Mouse (Mus musculus) heart, embryonic 12.5 days (tissue): Measurements from ENCODE around the gene Msh4. TPM values are rescaled to one million over a fixed set of nuclear protein-coding genes. Genes with fewer than 3 reads are reported as not detected.
"Not testable (repeated sequence)": the region's sequence is repeated elsewhere in the genome, so short reads cannot be mapped to it uniquely, and the experiment has no call there.

Source experiments
- ATAC-seq: fragments of 200-750 bp; cut with Nextera tagmentation; 2 replicates; pipeline ENCODE4 v1.8.0; 2017; ENCODE audit warnings: moderate TSS enrichment, moderate library complexity; ENCODE audit not compliant: insufficient number of reproducible peaks, low FRiP score
- H3K27ac ChIP-seq: fragments of 300-500 bp; sonication (generic); 2 replicates; pipeline ENCODE4 v1.5.1; 2016; ENCODE audit warnings: mild to moderate bottlenecking, moderate library complexity; ENCODE audit not compliant: poor library complexity, severe bottlenecking
- H3K27me3 ChIP-seq: fragments of 300-500 bp; sonication (generic); replicated peaks from 2 replicates; pipeline ENCODE4 v1.6.1; 2016; ENCODE audit warnings: mild to moderate bottlenecking, moderate library complexity
- H3K36me3 ChIP-seq: fragments of 300-500 bp; sonication (generic); 2 replicates; pipeline ENCODE4 v1.6.1; 2016; ENCODE audit warnings: mild to moderate bottlenecking, moderate library complexity
- H3K4me1 ChIP-seq: fragments of 300-500 bp; sonication (generic); replicated peaks from 2 replicates; pipeline ENCODE4 v1.6.1; 2016; ENCODE audit warnings: mild to moderate bottlenecking
- H3K4me2 ChIP-seq: fragments of 300-500 bp; sonication (generic); 2 replicates; pipeline ENCODE4 v1.6.1; 2016; ENCODE audit warnings: mild to moderate bottlenecking, moderate library complexity
- H3K4me3 ChIP-seq: fragments of 300-500 bp; sonication (generic); 2 replicates; pipeline ENCODE4 v1.5.1; 2016; ENCODE audit warnings: mild to moderate bottlenecking
- H3K9ac ChIP-seq: fragments of 300-500 bp; sonication (generic); 2 replicates; pipeline ENCODE4 v1.6.1; 2016; ENCODE audit warnings: mild to moderate bottlenecking, moderate library complexity
- H3K9me3 ChIP-seq: fragments of 300-500 bp; sonication (generic); replicated peaks from 2 replicates; pipeline ENCODE4 v1.6.1; 2016; ENCODE audit warnings: mild to moderate bottlenecking, moderate library complexity
- WGBS: fragments of 180-500 bp; shearing (Covaris S2); methylation state at CpG from one replicate; pipeline ENCODE4 v1.1.7; 2016; 5-methylcytosine and 5-hydroxymethylcytosine counted together
- polyA plus RNA-seq: library from polyadenylated mRNA; unstranded; fragments of >200 nt; fragmentation: Nextera tagmentation; extraction: Ambion mirVana; gene quantifications from 2 replicates; pipeline ENCODE4 v1.2.1, GENCODE M21; 2016

Gene Msh4
- polyA plus RNA-seq, 1 experiment from 2014 or later = 0.05 TPM

DNA sequence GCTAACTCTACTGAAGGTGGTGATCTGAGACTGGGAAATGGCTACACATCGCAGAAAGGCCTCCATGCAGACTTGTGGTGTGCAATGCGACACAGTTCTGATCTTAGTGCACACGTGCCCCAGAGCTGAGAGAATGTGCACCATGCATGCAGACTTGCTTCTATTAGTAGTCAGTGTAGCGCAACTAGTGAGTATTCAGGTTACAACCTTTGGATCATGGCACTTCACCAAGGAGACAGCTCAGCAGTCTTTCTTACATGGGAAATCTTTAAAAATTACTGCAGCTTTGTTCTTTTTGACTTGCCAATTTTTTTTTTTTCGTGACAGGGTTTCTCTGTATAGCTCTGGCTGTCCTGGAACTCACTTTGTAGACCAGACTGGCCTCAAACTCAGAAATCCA, 34.5 kb downstream of the Msh4 start:
- Histone ChIP-seq H3K36me3 (no peaks in the 10 kb centered on the region), H3K27me3 (no peaks in the 10 kb centered on the region), H3K4me2 (no peak overlapping the region), H3K27ac (no peak overlapping the region), H3K9me3 (no peaks in the 10 kb centered on the region), H3K4me3 (no peak overlapping the region), H3K4me1 (no peaks in the 10 kb centered on the region), H3K9ac (no peak overlapping the region)
- WGBS = 79% methylated on average over 5 of the region's 5 CpGs
- no peak for ATAC-seq

DNA sequence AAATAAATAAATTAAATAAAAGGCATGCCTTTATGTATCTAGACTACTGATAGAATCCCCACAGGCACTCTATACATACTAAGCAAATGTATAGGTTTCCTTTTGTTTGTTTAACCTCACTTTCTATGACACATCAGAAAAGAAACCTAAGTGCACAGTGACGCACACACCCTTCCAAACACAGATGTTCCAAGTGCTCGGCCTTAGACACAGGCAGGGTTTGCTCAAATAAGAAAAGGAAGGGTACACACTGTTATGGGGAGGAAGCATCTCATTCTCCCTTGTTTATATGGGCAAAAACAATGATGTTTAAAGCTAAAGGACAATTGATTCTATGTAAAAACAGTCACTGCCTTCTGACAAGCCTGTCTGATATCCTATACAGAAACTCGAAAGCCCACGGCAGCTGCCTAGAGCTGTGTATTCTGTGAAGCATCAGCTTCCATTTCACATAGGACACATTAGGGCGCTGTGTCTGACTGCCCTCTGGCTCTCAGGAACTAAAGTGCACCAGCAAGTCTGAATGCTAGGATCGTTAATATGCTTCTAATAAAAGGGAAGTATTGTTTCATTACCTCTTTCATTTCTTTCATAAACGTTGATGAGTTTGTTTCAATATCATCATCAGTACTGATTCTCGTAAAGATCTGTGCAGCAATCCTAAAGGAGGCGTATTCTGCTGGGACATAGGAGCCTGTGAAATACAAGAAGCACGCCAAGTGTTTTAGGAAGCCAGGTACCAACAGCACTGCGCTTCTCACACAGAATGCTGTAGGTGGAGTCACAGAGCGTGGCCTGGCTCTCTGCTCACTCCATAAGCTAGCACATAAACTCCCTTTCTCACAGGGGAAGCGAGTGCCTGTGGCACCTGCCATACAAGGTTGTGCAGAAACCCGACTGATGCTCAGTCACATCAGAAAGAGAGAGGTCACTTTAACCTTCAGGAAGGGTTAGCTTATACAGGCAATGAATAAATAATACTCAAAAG, 38.5 kb downstream of the Msh4 start:
- H3K4me3 ChIP-seq = no peak overlapping the region
- H3K9ac ChIP-seq = no peak overlapping the region
- H3K27me3 ChIP-seq = no peaks in the 10 kb centered on the region
- H3K36me3 ChIP-seq = no peaks in the 10 kb centered on the region
- no peaks in the 10 kb centered on the region for H3K9me3 ChIP-seq
- H3K4me2 ChIP-seq = no peak overlapping the region
- ATAC-seq = no peak
- 73% methylated on average over 14 of the region's 14 CpGs for WGBS
- H3K27ac ChIP-seq = no peak overlapping the region
- H3K4me1 ChIP-seq = no peaks in the 10 kb centered on the region

DNA sequence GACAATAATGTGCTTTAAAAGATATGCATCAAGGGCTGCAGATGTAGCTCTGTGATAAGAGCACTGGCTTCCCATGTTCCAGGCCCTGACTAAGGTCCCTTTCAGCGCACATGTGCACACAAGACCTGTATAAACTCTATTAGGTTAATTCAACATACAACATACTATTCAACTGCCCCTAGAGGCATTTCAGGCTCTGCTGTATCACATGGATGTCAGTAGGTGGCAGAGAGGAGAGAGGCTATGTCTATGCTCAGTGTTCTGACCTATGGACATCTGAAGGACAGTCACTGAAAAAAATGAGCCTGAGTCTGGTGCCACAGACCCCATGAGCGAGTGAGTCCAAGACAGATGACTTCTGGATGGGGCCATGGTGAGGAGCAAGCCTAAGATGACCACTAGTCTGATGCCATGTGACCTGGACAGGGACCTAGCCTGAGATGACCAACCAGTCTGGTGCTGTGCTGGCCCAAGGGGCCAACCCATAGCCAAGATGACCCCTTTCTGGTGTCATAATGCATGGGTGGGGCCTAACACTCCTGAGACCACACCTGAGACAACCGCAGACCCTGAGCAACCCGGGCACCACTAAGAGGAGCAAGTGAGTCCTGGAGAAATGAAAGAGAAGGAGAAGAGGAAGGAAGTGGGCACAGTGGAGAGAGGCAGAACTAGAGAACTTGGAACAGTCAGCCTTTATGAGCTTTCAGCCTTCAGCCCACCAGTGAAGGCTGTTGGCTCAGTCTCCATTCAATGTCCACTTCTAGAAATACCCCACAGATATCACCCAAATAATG, 41.1 kb downstream of the Msh4 start:
- Histone ChIP-seq H3K4me2 (no peak overlapping the region), H3K4me3 (no peak overlapping the region), H3K36me3 (no peaks in the 10 kb centered on the region), H3K27ac (no peak overlapping the region), H3K4me1 (no peaks in the 10 kb centered on the region), H3K9me3 (no peaks in the 10 kb centered on the region), H3K27me3 (peaks cover 4% of the 10 kb centered on the region; the same call in 1 of the 2 replicates), H3K9ac (no peak overlapping the region)
- 73% methylated on average over 4 of the region's 4 CpGs for WGBS
- ATAC-seq = no peak

DNA sequence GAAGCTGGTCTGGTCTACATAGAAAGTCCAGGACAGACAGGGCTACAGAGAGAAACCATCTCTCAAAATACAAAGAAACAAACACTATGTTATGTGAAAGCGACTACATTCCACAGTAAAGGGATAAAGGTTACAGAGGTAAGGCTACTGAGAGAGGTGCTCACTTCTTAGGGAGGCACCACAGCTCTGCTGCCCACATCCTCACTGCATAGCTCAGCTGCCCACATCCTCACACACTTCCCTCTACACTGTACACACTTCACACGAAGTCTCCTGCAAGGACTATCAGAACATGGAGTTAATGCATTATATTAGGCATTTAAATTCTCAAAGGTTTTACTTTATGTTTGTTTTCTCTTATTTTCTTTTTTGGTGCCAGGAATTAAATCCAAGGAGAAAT, 42.1 kb downstream of the Msh4 start:
- Histone ChIP-seq H3K36me3 (no peaks in the 10 kb centered on the region), H3K9ac (no peak overlapping the region)
- no peak for ATAC-seq

DNA sequence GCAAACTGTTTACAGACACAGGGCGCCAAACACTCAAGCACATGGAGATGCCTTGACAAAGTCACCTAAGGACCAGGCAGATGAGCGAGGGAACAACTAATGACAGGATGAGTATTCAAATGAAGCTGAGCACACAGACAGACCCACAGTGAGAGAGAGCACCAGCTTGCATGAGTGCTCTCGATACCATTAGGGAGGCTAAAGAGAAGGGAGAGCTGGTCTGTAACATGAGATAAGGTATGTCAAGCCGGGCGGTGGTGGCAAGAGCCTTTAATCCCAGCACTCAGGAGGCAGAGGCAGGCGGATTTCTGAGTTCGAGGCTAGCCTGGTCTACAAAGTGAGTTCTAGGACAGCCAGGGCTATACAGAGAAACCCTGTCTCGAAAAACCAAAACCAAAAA, 45.5 kb downstream of the Msh4 start:
- H3K27me3 ChIP-seq = peaks cover 24% of the 10 kb centered on the region
- not testable (repeated sequence) for H3K4me2 ChIP-seq, H3K4me1 ChIP-seq, H3K9me3 ChIP-seq, H3K27ac ChIP-seq, H3K9ac ChIP-seq, H3K4me3 ChIP-seq, ATAC-seq, H3K36me3 ChIP-seq
- 76% methylated on average over 8 of the region's 8 CpGs for WGBS

More for the DNA sequence above, 42.1 kb downstream of the Msh4 start:
- 64% methylated on average over 2 of the region's 2 CpGs for WGBS
- no peak overlapping the region for H3K4me3 ChIP-seq
- H3K4me2 ChIP-seq = no peak overlapping the region
- no peaks in the 10 kb centered on the region for H3K4me1 ChIP-seq
- no peak overlapping the region for H3K27ac ChIP-seq
- peaks cover 14% of the 10 kb centered on the region for H3K27me3 ChIP-seq
- no peaks in the 10 kb centered on the region for H3K9me3 ChIP-seq

DNA sequence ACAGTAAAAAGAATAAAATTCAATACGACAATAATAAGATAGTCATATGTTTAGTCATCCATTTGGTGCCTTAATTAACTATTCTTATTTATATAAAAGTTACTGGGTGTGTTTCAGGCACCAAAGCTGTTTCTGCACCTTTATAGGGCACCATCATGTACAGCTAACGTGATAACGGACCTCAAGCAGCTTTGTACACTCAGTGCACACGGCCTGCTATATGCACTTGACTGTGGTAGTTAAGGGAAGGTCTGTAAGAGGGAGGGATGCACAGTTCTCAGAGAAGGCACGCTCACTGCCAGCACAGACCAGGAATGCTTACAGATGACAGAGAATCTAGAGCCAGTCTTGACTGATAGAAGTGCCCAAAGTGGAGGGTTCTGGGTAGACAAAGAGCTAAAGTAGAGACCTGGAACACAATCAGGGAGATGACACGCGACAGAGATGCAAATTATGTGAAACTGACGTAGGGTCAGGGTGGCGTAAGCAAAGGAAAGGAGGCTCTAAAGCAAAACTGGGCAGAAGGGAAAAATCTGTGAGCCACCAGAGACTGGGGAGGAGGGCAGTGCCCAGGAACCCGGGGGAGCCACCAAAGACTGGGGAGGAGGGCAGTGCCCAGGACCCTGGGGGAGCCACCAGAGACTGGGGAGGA, 47.5 kb downstream of the Msh4 start:
- no peaks in the 10 kb centered on the region for H3K4me1 ChIP-seq
- H3K4me2 ChIP-seq = no peak overlapping the region
- no peaks in the 10 kb centered on the region for H3K36me3 ChIP-seq
- WGBS = 75% methylated on average over 10 of the region's 10 CpGs
- H3K27me3 ChIP-seq = peaks cover 39% of the 10 kb centered on the region
- H3K9ac ChIP-seq = no peak overlapping the region
- no peaks in the 10 kb centered on the region for H3K9me3 ChIP-seq
- ATAC-seq = no peak
- H3K27ac ChIP-seq = no peak overlapping the region
- H3K4me3 ChIP-seq = no peak overlapping the region

DNA sequence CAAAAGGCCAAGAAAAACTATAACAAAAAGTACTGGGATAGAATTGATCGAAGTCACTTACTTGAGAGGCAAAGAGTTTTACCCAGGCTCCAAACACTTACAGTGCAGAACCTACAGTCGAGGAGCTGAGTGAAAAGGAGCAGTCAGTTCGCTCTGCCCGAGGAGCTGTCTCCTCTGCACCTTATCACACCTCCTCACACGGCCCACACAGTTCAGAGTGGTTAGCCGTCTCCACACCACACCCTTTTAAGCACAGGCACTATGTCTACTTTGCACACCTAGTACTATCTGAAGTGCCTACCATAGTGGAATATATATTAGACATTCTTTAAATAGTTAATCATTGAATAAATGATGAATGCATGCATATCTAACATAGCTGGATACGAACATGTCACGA, 53.7 kb downstream of the Msh4 start:
- H3K9ac ChIP-seq = no peak overlapping the region

DNA sequence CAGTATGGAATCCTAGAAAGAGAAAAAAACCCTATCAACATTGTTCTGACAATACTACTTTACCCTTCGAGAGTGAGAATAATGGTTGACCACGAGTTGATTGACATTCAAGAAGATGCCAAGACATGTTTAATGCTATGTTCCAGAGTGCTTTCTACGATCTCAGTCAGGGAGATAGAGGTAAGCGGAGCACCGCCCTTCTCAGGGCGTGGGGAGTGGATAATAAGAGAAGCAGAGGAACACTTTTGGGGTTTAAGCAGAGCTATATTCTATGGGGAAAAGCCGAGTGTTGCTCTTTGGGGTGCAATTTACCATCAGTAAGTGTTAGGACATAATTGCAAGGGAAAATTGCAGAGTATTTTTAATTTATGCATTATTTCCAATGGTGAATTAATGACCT, 55.2 kb downstream of the Msh4 start:
- WGBS = 73% methylated on average over 7 of the region's 7 CpGs
- H3K9me3 ChIP-seq = no peaks in the 10 kb centered on the region
- ATAC-seq = no peak
- no peak overlapping the region for H3K9ac ChIP-seq
- no peak overlapping the region for H3K27ac ChIP-seq
- H3K4me3 ChIP-seq = no peak overlapping the region
- peaks cover 45% of the 10 kb centered on the region for H3K27me3 ChIP-seq
- no peaks in the 10 kb centered on the region for H3K36me3 ChIP-seq
- peaks cover 17% of the 10 kb centered on the region for H3K4me1 ChIP-seq
- no peak overlapping the region for H3K4me2 ChIP-seq

More for the DNA sequence above, 53.7 kb downstream of the Msh4 start:
- Histone ChIP-seq H3K27me3 (peaks cover 48% of the 10 kb centered on the region), H3K4me2 (no peak overlapping the region), H3K27ac (no peak overlapping the region), H3K36me3 (no peaks in the 10 kb centered on the region), H3K9me3 (no peaks in the 10 kb centered on the region), H3K4me3 (no peak overlapping the region), H3K4me1 (peaks cover 14% of the 10 kb centered on the region)
- 40% methylated on average over 8 of the region's 8 CpGs for WGBS
- ATAC-seq = peak; percentile 91

DNA sequence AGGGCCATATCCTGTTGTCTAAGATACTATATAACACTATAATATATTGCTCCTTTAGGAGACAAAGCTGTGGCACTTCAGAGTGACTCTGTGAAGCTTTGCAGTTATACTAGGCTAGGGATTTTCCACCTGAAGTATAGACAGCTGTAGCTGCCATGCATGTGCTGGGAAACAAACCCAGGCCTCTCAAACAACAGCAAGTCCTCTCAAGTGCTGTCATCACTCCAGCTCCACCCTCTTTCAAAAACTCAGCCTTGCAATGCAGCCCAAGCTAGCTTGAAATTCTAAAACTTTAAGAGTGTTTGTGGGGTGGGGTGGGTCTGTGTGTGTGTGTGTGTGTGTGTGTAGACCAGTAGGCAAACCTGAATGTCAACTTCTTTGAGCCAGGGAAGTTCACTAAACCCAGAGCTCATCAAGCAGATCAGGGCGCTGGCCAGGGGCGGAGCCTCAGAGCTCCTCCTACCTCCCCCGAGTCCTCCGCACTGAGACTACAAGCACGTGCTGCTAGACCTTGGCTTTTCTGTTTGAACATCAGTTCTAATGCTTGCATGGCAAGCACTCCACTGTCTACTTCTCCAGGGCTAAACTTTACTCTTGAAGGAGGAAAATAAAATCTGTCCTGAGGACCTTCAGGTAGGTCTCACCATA, 56.4 kb downstream of the Msh4 start:
- Histone ChIP-seq H3K9ac (no peak overlapping the region), H3K27ac (no peak overlapping the region), H3K4me3 (no peak overlapping the region), H3K9me3 (no peaks in the 10 kb centered on the region), H3K36me3 (no peaks in the 10 kb centered on the region), H3K4me2 (peak overlapping the region; percentile 29; the same call in 1 of the 2 replicates), H3K27me3 (peaks cover 50% of the 10 kb centered on the region), H3K4me1 (peaks cover 17% of the 10 kb centered on the region)
- WGBS = 5% methylated on average over 5 of the region's 5 CpGs
- peak; percentile 84 for ATAC-seq

DNA sequence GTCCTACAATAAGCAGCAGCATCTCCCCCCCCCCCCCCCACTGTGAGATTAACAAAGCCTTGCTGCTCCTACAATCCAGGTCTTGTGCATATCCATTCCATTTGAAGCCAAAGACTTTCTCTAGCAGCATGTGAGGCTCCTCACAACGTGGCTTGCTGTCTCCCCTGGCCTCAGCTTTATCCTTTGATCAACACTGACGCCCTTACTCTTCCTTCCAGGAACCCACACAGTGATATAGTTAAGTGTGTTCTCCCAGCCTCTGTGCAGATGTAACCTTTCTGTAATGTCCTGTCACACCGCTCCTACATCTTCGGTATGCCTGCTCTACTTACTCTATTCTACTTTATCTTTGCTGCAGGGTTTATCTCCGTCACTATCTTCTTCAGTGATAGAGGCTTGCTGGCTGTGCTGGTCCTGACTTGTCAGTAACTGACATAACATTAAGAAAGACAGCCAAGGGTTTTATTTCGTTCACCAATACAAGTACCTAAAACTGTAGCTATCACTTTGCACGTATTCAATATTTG, 58.7 kb downstream of the Msh4 start:
- Histone ChIP-seq H3K36me3 (no peaks in the 10 kb centered on the region), H3K4me2 (no peak overlapping the region), H3K4me1 (peaks cover 17% of the 10 kb centered on the region), H3K27ac (no peak overlapping the region), H3K4me3 (no peak overlapping the region), H3K9ac (no peak overlapping the region), H3K9me3 (no peaks in the 10 kb centered on the region), H3K27me3 (peaks cover 40% of the 10 kb centered on the region)
- 46% methylated on average over 7 of the region's 7 CpGs for WGBS
- no peak for ATAC-seq
